Mouse (Mus musculus): ENCODE data around the gene Dalrd3.

DNA sequence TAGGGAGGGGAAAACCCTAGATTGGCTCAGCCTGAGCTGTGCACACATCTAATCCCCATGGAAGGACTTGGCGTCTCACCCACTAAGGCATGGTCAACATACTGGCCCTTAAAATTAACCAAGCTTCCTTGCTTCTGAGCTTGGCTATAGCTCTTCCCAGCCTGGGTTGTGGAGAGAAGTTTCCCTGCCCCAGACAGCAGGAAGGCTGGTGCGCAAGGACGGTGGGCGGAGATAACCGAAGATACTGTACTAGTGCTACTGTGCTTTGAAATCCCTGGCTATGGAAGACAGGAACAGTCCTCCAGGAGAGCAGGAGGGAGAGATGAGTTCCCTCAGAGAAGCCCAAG lies 9.6 kb downstream of the Dalrd3 start:
- TF ChIP-seq CTCF (conservative IDR thresholded peaks at IDR 0.05; ENCODE audit: low read length), result no peak
- no peak for TF ChIP-seq POU5F1 (IDR thresholded peaks at IDR 0.05; ENCODE audit: borderline replicate concordance, low read length)
